Mouse (Mus musculus): Measurements from ENCODE around the gene Cd22. TPM values are rescaled to one million over a fixed set of nuclear protein-coding genes. Genes with fewer than 3 reads are reported as not detected.
A peak's percentile ranks its signal among the peaks of the same experiment; 100 is the strongest.
"Not testable (repeated sequence)": the region's sequence is repeated elsewhere in the genome, so short reads cannot be mapped to it uniquely, and the experiment has no call there.

Cd22 gene
- total RNA-seq (2017): 45.5 to 101 TPM (median 62.1 TPM) in 3 replicates

- ATAC-seq (replicated peaks; ENCODE audit: insufficient number of reproducible peaks, low FRiP score, low TSS enrichment, poor library complexity, severe bottlenecking): no peak
These were observed at the start of gene Cd22 for GRCm38 (mm10) chr7:30880176-30880575. TSS of gene Cd22 (minus strand) at chr7:30880342.

GRCm38 (mm10) chr7:30924581-30924980, 44.4 kb upstream of the Cd22 start, which contains the start of gene Hamp2:
TSS of gene Hamp2 (minus strand) at chr7:30924681.
- ATAC-seq (replicated peaks; ENCODE audit: insufficient number of reproducible peaks, low FRiP score, low TSS enrichment, poor library complexity, severe bottlenecking): not testable (repeated sequence)

- ATAC-seq (replicated peaks; ENCODE audit: insufficient number of reproducible peaks, low FRiP score, low TSS enrichment, poor library complexity, severe bottlenecking): no peak
These were observed 43.9 kb upstream of the Cd22 start for GRCm38 (mm10) chr7:30924071-30924470.

- not testable (repeated sequence) for ATAC-seq (replicated peaks; ENCODE audit: insufficient number of reproducible peaks, low FRiP score, low TSS enrichment, poor library complexity, severe bottlenecking)
These were observed 42.3 kb upstream of the Cd22 start for GRCm38 (mm10) chr7:30922490-30922889.

- ATAC-seq (replicated peaks; ENCODE audit: insufficient number of reproducible peaks, low FRiP score, low TSS enrichment, poor library complexity, severe bottlenecking): no peak
These were observed 40.1 kb upstream of the Cd22 start for GRCm38 (mm10) chr7:30920217-30920616.

DNA sequence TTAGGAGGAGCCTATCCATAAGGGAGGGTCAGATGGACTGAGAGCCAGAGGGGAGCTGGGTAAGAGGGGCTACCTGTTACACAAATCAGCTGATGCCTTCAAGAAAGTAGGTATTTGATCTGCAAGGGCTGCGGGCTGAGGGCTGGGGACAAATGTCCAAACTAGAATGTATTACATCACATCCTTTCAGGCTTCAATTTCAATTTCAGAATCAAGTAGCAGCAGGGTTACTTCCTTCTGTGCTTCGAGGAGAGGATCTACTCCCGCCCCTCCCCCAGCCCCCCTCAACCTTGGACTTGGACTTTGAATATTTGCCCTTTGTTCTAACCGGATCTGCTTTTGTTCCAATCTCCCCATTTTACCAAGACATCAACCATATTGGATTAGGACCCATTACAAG, 37.1 kb upstream of the Cd22 start:
- ATAC-seq (replicated peaks; ENCODE audit: insufficient number of reproducible peaks, low FRiP score, low TSS enrichment, poor library complexity, severe bottlenecking): no peak

GRCm38 (mm10) chr7:30916713-30917112, 36.6 kb upstream of the Cd22 start:
- no peak for ATAC-seq (replicated peaks; ENCODE audit: insufficient number of reproducible peaks, low FRiP score, low TSS enrichment, poor library complexity, severe bottlenecking)

- ATAC-seq (replicated peaks; ENCODE audit: insufficient number of reproducible peaks, low FRiP score, low TSS enrichment, poor library complexity, severe bottlenecking): no peak
These were observed 34.6 kb upstream of the Cd22 start, which contains the start of gene Mag for GRCm38 (mm10) chr7:30914732-30915131. TSS of gene Mag (minus strand) at chr7:30914873.

DNA sequence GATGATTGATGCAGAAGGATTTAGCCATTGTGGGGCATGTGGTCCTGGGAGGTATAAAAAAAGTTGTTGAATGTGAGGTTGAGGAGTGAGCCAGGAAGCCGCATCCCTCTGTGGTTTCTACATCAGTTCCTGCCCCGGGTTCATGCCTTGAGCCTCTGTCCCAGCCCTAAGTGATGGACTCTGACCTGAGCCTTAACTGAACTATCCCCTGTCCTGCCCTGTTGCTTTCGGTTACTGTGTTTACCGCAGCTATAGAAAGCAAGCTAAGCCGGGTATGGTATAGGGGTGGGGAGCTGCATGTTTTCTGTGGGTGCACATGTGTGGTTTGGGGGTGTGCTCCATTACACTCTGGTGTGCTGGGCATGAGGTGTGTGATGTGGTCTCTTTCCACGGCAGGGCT, 29.6 kb upstream of the Cd22 start:
- ATAC-seq (replicated peaks; ENCODE audit: insufficient number of reproducible peaks, low FRiP score, low TSS enrichment, poor library complexity, severe bottlenecking): no peak

DNA sequence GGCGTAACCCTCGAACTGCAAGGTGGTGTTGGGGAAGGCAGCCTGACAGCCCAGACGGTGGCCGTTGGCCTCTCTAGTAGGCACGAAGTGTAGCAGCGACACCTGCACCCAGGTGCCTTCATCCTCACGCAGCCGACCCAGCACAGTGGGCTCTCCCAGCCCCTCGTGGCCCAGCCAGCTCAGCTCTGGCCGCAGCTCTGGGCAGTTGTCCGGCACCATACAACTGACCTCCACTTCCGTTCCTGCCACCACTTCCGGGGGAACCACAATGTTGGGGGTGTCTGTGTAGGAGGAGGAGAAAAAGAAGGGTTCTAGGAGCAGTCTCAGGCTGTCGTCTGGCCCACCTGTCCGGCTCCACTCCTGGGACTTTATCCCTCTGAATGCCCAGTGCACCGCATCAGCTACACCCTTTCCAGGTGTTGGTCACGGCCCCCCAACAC, 28.9 kb upstream of the Cd22 start:
- peak; percentile 14; the same call in 1 of the 2 replicates for ATAC-seq (replicated peaks; ENCODE audit: insufficient number of reproducible peaks, low FRiP score, low TSS enrichment, poor library complexity, severe bottlenecking)

GRCm38 (mm10) chr7:30908277-30908991, 28.3 kb upstream of the Cd22 start:
- ATAC-seq (replicated peaks; ENCODE audit: insufficient number of reproducible peaks, low FRiP score, low TSS enrichment, poor library complexity, severe bottlenecking): no peak

GRCm38 (mm10) chr7:30904042-30904441, 23.9 kb upstream of the Cd22 start:
- no peak for ATAC-seq (replicated peaks; ENCODE audit: insufficient number of reproducible peaks, low FRiP score, low TSS enrichment, poor library complexity, severe bottlenecking)

- no peak for ATAC-seq (replicated peaks; ENCODE audit: insufficient number of reproducible peaks, low FRiP score, low TSS enrichment, poor library complexity, severe bottlenecking)
These were observed 15.1 kb upstream of the Cd22 start for GRCm38 (mm10) chr7:30895217-30895616.

DNA sequence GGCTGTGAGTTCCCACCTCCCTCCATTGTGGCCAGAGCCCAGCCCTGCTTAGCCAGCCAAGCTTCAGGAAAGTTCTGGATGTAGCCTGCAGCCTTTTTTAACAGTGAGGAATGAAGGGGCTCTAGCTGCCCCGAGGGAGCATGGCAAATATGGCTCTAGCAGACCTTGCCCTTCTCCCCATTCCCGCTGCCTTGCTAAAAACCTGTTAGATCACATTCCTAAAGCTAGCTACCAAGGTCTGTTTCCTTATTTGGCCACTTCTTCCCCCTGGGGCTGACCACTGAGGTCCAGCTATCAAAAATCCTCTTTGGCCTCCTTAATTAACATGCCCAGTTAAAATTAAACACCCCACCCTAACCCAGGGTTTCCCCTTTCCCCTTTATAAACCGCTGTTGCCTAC, 12.4 kb upstream of the Cd22 start:
- no peak for ATAC-seq (replicated peaks; ENCODE audit: insufficient number of reproducible peaks, low FRiP score, low TSS enrichment, poor library complexity, severe bottlenecking)

DNA sequence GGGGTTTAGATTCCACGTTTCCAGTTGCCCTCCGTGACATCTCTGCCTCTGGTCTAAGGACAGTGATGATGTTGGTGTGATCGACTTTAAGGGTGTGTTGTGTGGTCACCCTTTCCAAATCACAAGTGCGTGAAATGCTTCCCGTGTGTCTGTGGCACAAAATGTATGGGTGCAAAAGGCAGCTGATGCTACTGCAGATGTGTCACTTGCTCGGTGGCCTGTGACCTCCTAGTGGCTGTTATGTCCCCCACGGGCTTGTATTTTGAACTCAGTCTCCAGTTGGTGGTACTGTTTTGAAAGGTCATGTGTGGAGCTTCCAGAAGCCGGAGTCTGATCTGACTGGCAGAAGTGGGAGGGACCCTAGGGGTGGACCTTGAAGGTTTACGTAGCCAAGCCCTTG, 11.6 kb upstream of the Cd22 start:
- ATAC-seq (replicated peaks; ENCODE audit: insufficient number of reproducible peaks, low FRiP score, low TSS enrichment, poor library complexity, severe bottlenecking): no peak

DNA sequence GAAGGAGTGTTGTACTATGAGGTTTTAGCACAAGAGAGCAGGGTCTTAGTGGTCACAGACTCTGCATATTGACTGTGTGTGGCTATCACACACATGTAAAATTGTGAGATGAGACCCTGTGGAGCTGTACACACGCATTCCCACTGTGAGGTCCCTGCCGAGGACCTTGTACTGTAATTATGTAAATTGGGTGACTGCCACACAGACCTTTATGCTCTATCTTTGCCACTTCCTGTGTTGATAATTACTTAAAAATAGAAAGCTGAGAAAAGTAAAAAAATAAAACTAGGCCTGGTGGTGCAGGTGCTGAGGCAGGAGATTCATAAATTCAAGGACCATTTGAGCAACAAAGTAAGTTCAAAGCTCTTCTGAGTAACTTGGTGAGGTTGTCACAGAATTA, 10.5 kb upstream of the Cd22 start:
- no peak for ATAC-seq (replicated peaks; ENCODE audit: insufficient number of reproducible peaks, low FRiP score, low TSS enrichment, poor library complexity, severe bottlenecking)

- ATAC-seq (replicated peaks; ENCODE audit: insufficient number of reproducible peaks, low FRiP score, low TSS enrichment, poor library complexity, severe bottlenecking): no peak
These were observed 8.6 kb upstream of the Cd22 start for GRCm38 (mm10) chr7:30888786-30889185.

GRCm38 (mm10) chr7:30887568-30888188, 7.5 kb upstream of the Cd22 start:
- peak; percentile 79 for ATAC-seq (replicated peaks; ENCODE audit: insufficient number of reproducible peaks, low FRiP score, low TSS enrichment, poor library complexity, severe bottlenecking)

DNA sequence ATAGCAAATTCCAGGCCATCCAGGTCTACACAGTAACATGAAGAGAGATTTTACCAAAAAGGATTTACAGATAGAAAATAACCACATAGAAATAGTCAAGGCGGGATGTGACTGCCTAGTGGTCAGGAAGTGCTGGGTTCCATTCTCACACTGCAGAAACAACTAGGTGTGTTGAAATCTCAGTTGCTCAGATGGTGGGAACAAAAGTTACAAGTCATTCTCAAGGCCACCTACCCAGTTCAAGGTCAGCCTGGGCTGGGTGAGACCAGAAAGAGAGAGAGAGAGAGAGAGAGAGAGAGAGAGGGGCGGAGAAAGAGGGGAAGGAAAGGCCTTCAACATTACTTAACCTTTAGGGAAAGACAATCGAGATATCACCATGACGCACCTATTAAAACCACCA, 6.7 kb upstream of the Cd22 start:
- ATAC-seq (replicated peaks; ENCODE audit: insufficient number of reproducible peaks, low FRiP score, low TSS enrichment, poor library complexity, severe bottlenecking): no peak

- no peak for ATAC-seq (replicated peaks; ENCODE audit: insufficient number of reproducible peaks, low FRiP score, low TSS enrichment, poor library complexity, severe bottlenecking)
These were observed 3.9 kb upstream of the Cd22 start for GRCm38 (mm10) chr7:30884047-30884446.

All from monocyte, adult 5-6 weeks (primary cell).